Comparison of ENCODE assay signal across 24 mouse cellular contexts in genomic region chr11:78370389-78370788, GRCm38 (mm10). TPM values are rescaled to one million over a fixed set of nuclear protein-coding genes. Genes with fewer than 3 reads are reported as not detected.
DNase-seq lines count a peak whose midpoint lies in the region; ATAC-seq and TF ChIP-seq lines count a peak whose summit lies in the region.
"Had no signal": no experiment of that assay in that cellular context is flagged by ENCODE, and none has a peak within 500 bp of the region (broad histone marks: within the 10 kb centered on the region; RNA-seq: fewer than 3 reads in every experiment).

No protein-coding gene starts in this region.

- H3K9ac ChIP-seq in kidney, embryonic 16.5 days (replicated peaks; ENCODE audit: low read length) = no peak overlapping the region
- H3K9ac ChIP-seq in lung, embryonic 15.5 days = no peak overlapping the region
- no peak overlapping the region for H3K9ac ChIP-seq in stomach, embryonic 16.5 days (ENCODE audit: low read length)
- H3K9ac ChIP-seq in midbrain, postnatal 0 days (replicated peaks; ENCODE audit: low read length, poor library complexity, severe bottlenecking) = no peak overlapping the region
- H3K9ac ChIP-seq: forebrain, embryonic 13.5 days; midbrain, embryonic 12.5 days had no signal

- no peak for TF ChIP-seq CTCF in midbrain, postnatal 0 days (IDR thresholded peaks at IDR 0.05)

- 50% methylated on average over 1 of the region's 1 CpGs for WGBS in kidney, embryonic 16.5 days
- WGBS in lung, embryonic 15.5 days = 10% methylated on average over 1 of the region's 1 CpGs
- 27% methylated on average over 1 of the region's 1 CpGs for WGBS in stomach, embryonic 16.5 days
- WGBS in midbrain, postnatal 0 days = 92% methylated on average over 1 of the region's 1 CpGs

- no peak overlapping the region for H3K4me2 ChIP-seq in kidney, embryonic 16.5 days (replicated peaks; ENCODE audit: low read depth, low read length)
- no peak overlapping the region for H3K4me2 ChIP-seq in lung, embryonic 15.5 days
- H3K4me2 ChIP-seq in stomach, embryonic 16.5 days (ENCODE audit: low read depth, low read length) = no peak overlapping the region
- no peak overlapping the region for H3K4me2 ChIP-seq in midbrain, postnatal 0 days (ENCODE audit: low read depth, low read length, poor library complexity, severe bottlenecking)
- H3K4me2 ChIP-seq: forebrain, embryonic 13.5 days; midbrain, embryonic 12.5 days had no signal

- no peak overlapping the region for H3K4me3 ChIP-seq in kidney, embryonic 16.5 days (ENCODE audit: low read length)
- H3K4me3 ChIP-seq in lung, embryonic 15.5 days = no peak overlapping the region
- no peak overlapping the region for H3K4me3 ChIP-seq in stomach, embryonic 16.5 days (replicated peaks; ENCODE audit: low read length)
- H3K4me3 ChIP-seq in midbrain, postnatal 0 days (ENCODE audit: low read depth, low read length) = no peak overlapping the region
- H3K4me3 ChIP-seq: forebrain, embryonic 13.5 days; midbrain, embryonic 12.5 days had no signal

- no peak overlapping the region for H3K27ac ChIP-seq in kidney, embryonic 16.5 days (ENCODE audit: low read length)
- H3K27ac ChIP-seq in lung, embryonic 15.5 days = no peak overlapping the region
- H3K27ac ChIP-seq in stomach, embryonic 16.5 days (ENCODE audit: low read length) = peak overlapping the region; percentile 9; the same call in 1 of the 2 replicates
- no peak overlapping the region for H3K27ac ChIP-seq in midbrain, postnatal 0 days (ENCODE audit: low read depth, low read length)
- H3K27ac ChIP-seq: forebrain, embryonic 13.5 days; macrophage; midbrain, embryonic 12.5 days had no signal

- H3K4me1 ChIP-seq in kidney, embryonic 16.5 days (ENCODE audit: insufficient read depth, low read length) = peaks cover 28% of the 10 kb centered on the region
- peaks cover 3% of the 10 kb centered on the region for H3K4me1 ChIP-seq in lung, embryonic 15.5 days
- H3K4me1 ChIP-seq in stomach, embryonic 16.5 days (ENCODE audit: control insufficient read depth, insufficient read depth, low read length) = no peaks in the 10 kb centered on the region; the same call in 1 of the 2 replicates
- no peaks in the 10 kb centered on the region for H3K4me1 ChIP-seq in midbrain, postnatal 0 days (ENCODE audit: insufficient read depth, low read length)
- H3K4me1 ChIP-seq: forebrain, embryonic 13.5 days; midbrain, embryonic 12.5 days had no signal

- ATAC-seq in kidney, embryonic 16.5 days (ENCODE audit: low FRiP score, low TSS enrichment) = no peak
- 0 out of 2 replicates have a peak, but pooled peaks have one; percentile 41 for ATAC-seq in lung, embryonic 15.5 days (ENCODE audit: borderline replicate concordance, extremely low read depth, low FRiP score, low TSS enrichment)
- ATAC-seq in stomach, embryonic 16.5 days (ENCODE audit: insufficient read depth, low FRiP score) = 0 out of 2 replicates have a peak, but pooled peaks have one; percentile 31
- ATAC-seq in midbrain, postnatal 0 days (ENCODE audit: low FRiP score) = no peak
- ATAC-seq: forebrain, embryonic 13.5 days; intestine, postnatal 0 days had no signal

- no peaks in the 10 kb centered on the region for H3K36me3 ChIP-seq in kidney, embryonic 16.5 days (ENCODE audit: insufficient read depth, low read length)
- H3K36me3 ChIP-seq in lung, embryonic 15.5 days = no peaks in the 10 kb centered on the region
- no peaks in the 10 kb centered on the region for H3K36me3 ChIP-seq in stomach, embryonic 16.5 days (ENCODE audit: control insufficient read depth, insufficient read depth, low read length)
- H3K36me3 ChIP-seq in midbrain, postnatal 0 days (ENCODE audit: insufficient read depth, low read length) = no peaks in the 10 kb centered on the region
- H3K36me3 ChIP-seq: midbrain, embryonic 12.5 days had no signal

- DNase-seq in kidney, postnatal 14 days = peak; percentile 50
- peak; percentile 88 for DNase-seq in NIH3T3 (ENCODE audit: low read depth)
- DNase-seq in right cerebral cortex, postnatal 10 days (ENCODE audit: low spot score in 2 of 2) = no peak
- no peak for DNase-seq in midbrain, postnatal 0 days (ENCODE audit: low spot score)
- DNase-seq: cerebellum, adult 11-12 months; liver; thymus, postnatal 4 days had no signal

- no peaks in the 10 kb centered on the region for H3K9me3 ChIP-seq in kidney, embryonic 16.5 days (ENCODE audit: low read length)
- no peaks in the 10 kb centered on the region for H3K9me3 ChIP-seq in lung, embryonic 15.5 days
- no peaks in the 10 kb centered on the region for H3K9me3 ChIP-seq in stomach, embryonic 16.5 days (replicated peaks; ENCODE audit: control insufficient read depth, low read length)
- no peaks in the 10 kb centered on the region for H3K9me3 ChIP-seq in midbrain, postnatal 0 days (ENCODE audit: low read length)
- H3K9me3 ChIP-seq: forebrain, embryonic 13.5 days; midbrain, embryonic 12.5 days had no signal

- no peaks in the 10 kb centered on the region for H3K27me3 ChIP-seq in kidney, embryonic 16.5 days (ENCODE audit: insufficient read depth, low read length)
- no peaks in the 10 kb centered on the region for H3K27me3 ChIP-seq in lung, embryonic 15.5 days
- H3K27me3 ChIP-seq in stomach, embryonic 16.5 days (ENCODE audit: control insufficient read depth, insufficient read depth, low read length) = no peaks in the 10 kb centered on the region
- H3K27me3 ChIP-seq in midbrain, postnatal 0 days (ENCODE audit: insufficient read depth, low read length) = no peaks in the 10 kb centered on the region
- H3K27me3 ChIP-seq: forebrain, embryonic 13.5 days; midbrain, embryonic 12.5 days had no signal

RNA-seq across cellular contexts. Expression of gene Foxn1, which starts 16.0 kb away (rescaled TPM):
- 0.05 TPM in 1 of 2 replicates, not detected in the other for polyA plus RNA-seq in kidney, embryonic 16.5 days (2015; fragmentation: Nextera tagmentation; extraction: Ambion mirVana)
- 0.35 and 1.9 TPM in 2 replicates for polyA plus RNA-seq in lung, embryonic 15.5 days (2015; fragmentation: Nextera tagmentation; extraction: Ambion mirVana)
- 1.6 and 2.7 TPM in 2 replicates for polyA plus RNA-seq in stomach, embryonic 16.5 days (2015; fragmentation: Nextera tagmentation; extraction: Ambion mirVana)
- not detected in 2 replicates for total RNA-seq in midbrain, postnatal 0 days (2014; rRNA removed)
- polyA plus RNA-seq in midbrain, postnatal 0 days (2015; fragmentation: Nextera tagmentation; extraction: Ambion mirVana) = not detected in 2 replicates
- total RNA-seq: granulocyte monocyte progenitor cell, adult 5-6 weeks; layer of hippocampus, postnatal 25 days had no signal
- polyA plus RNA-seq: forebrain, embryonic 13.5 days; heart, embryonic 14.5 days; intestine, postnatal 0 days; large intestine, adult 2 months; macrophage; midbrain, embryonic 12.5 days; spleen, adult 2 months had no signal

RNA-seq across cellular contexts. Expression of gene Unc119, which starts 27.1 kb away (rescaled TPM):
- polyA plus RNA-seq in kidney, embryonic 16.5 days (2015; fragmentation: Nextera tagmentation; extraction: Ambion mirVana) = 39.4 and 42.3 TPM in 2 replicates
- 33.4 and 35.7 TPM in 2 replicates for polyA plus RNA-seq in lung, embryonic 15.5 days (2015; fragmentation: Nextera tagmentation; extraction: Ambion mirVana)
- polyA plus RNA-seq in stomach, embryonic 16.5 days (2015; fragmentation: Nextera tagmentation; extraction: Ambion mirVana) = 24.3 and 27.5 TPM in 2 replicates
- total RNA-seq in midbrain, postnatal 0 days (2014; rRNA removed) = 93.5 and 141 TPM in 2 replicates
- polyA plus RNA-seq in midbrain, postnatal 0 days (2015; fragmentation: Nextera tagmentation; extraction: Ambion mirVana) = 79.6 and 83.4 TPM in 2 replicates

RNA-seq across cellular contexts. Expression of gene Pigs, which starts 42.2 kb away (rescaled TPM):
- 97.0 and 100 TPM in 2 replicates for polyA plus RNA-seq in kidney, embryonic 16.5 days (2015; fragmentation: Nextera tagmentation; extraction: Ambion mirVana)
- polyA plus RNA-seq in lung, embryonic 15.5 days (2015; fragmentation: Nextera tagmentation; extraction: Ambion mirVana) = 75.5 and 78.5 TPM in 2 replicates
- 67.4 and 80.9 TPM in 2 replicates for polyA plus RNA-seq in stomach, embryonic 16.5 days (2015; fragmentation: Nextera tagmentation; extraction: Ambion mirVana)
- 62.4 and 67.2 TPM in 2 replicates for total RNA-seq in midbrain, postnatal 0 days (2014; rRNA removed)
- polyA plus RNA-seq in midbrain, postnatal 0 days (2015; fragmentation: Nextera tagmentation; extraction: Ambion mirVana) = 82.6 and 91.0 TPM in 2 replicates

RNA-seq across cellular contexts. Expression of gene Aldoc, which starts 47.6 kb away (rescaled TPM):
- polyA plus RNA-seq in kidney, embryonic 16.5 days (2015; fragmentation: Nextera tagmentation; extraction: Ambion mirVana) = 8.3 and 10.2 TPM in 2 replicates
- polyA plus RNA-seq in lung, embryonic 15.5 days (2015; fragmentation: Nextera tagmentation; extraction: Ambion mirVana) = 7.7 and 8.1 TPM in 2 replicates
- 25.6 and 37.3 TPM in 2 replicates for polyA plus RNA-seq in stomach, embryonic 16.5 days (2015; fragmentation: Nextera tagmentation; extraction: Ambion mirVana)
- 265 and 359 TPM in 2 replicates for total RNA-seq in midbrain, postnatal 0 days (2014; rRNA removed)
- polyA plus RNA-seq in midbrain, postnatal 0 days (2015; fragmentation: Nextera tagmentation; extraction: Ambion mirVana) = 224 and 305 TPM in 2 replicates

RNA-seq across cellular contexts. Expression of gene Slc13a2, which starts 51.6 kb away (rescaled TPM):
- 2.2 and 2.4 TPM in 2 replicates for polyA plus RNA-seq in kidney, embryonic 16.5 days (2015; fragmentation: Nextera tagmentation; extraction: Ambion mirVana)
- polyA plus RNA-seq in lung, embryonic 15.5 days (2015; fragmentation: Nextera tagmentation; extraction: Ambion mirVana) = 0.06 and 0.12 TPM in 2 replicates
- 0.25 and 0.56 TPM in 2 replicates for polyA plus RNA-seq in stomach, embryonic 16.5 days (2015; fragmentation: Nextera tagmentation; extraction: Ambion mirVana)
- total RNA-seq in midbrain, postnatal 0 days (2014; rRNA removed) = not detected in 2 replicates
- polyA plus RNA-seq in midbrain, postnatal 0 days (2015; fragmentation: Nextera tagmentation; extraction: Ambion mirVana) = not detected in 2 replicates
- total RNA-seq: granulocyte monocyte progenitor cell, adult 5-6 weeks; layer of hippocampus, postnatal 25 days; left cerebral cortex, postnatal 25 days had no signal
- polyA plus RNA-seq: brain, embryonic 14.5 days; cortical plate, adult 2 months; embryonic facial prominence, embryonic 14.5 days; forebrain, embryonic 13.5 days; heart, embryonic 14.5 days; hindbrain, embryonic 11.5 days; midbrain, embryonic 12.5 days had no signal

Comparison
In these comparisons a context has a peak if more than half of its experiments do, and no peak if none do; other contexts are left out.
1. DNase-seq: peak in kidney, postnatal 14 days (single experiment) and NIH3T3 (single experiment); none in right cerebral cortex, postnatal 10 days (0 of 2) and midbrain, postnatal 0 days (single experiment).
2. ATAC-seq: peak in lung, embryonic 15.5 days (single experiment) and stomach, embryonic 16.5 days (single experiment); none in kidney, embryonic 16.5 days (single experiment) and midbrain, postnatal 0 days (single experiment).